Mouse (Mus musculus): ENCODE results near the gene Olfr1346. TPM values are rescaled to one million over a fixed set of nuclear protein-coding genes. Genes with fewer than 3 reads are reported as not detected.
"Not testable (repeated sequence)": the region's sequence is repeated elsewhere in the genome, so short reads cannot be mapped to it uniquely, and the experiment has no call there.

The Olfr1346 gene
- not detected in 2 replicates for polyA plus RNA-seq (2016; fragmentation: Nextera tagmentation; extraction: Ambion mirVana)

- Histone ChIP-seq H3K9me3 (peaks cover 12% of the 10 kb centered on the region), H3K4me1 (no peaks in the 10 kb centered on the region), H3K27ac (replicated peaks) (no peak within 1 kb of the TSS), H3K36me3 (replicated peaks) (no peaks in the 10 kb centered on the region), H3K27me3 (replicated peaks; ENCODE audit: low read depth, poor library complexity, severe bottlenecking) (no peaks in the 10 kb centered on the region), H3K4me3 (no peak within 1 kb of the TSS)
- DNase-seq (ENCODE audit: low spot score) = no peak
These were observed at the start of gene Olfr1346 for GRCm38 (mm10) chr7:6466951-6467350. Gene Olfr1346 (plus strand): TSS chr7:6467101.

GRCm38 (mm10) chr7:6419894-6420293, 47.0 kb upstream of the Olfr1346 start:
- Histone ChIP-seq H3K9me3 (peaks cover 17% of the 10 kb centered on the region; the same call in 1 of the 2 replicates), H3K27me3 (replicated peaks; ENCODE audit: low read depth, poor library complexity, severe bottlenecking) (no peaks in the 10 kb centered on the region), H3K4me1 (no peaks in the 10 kb centered on the region), H3K27ac (replicated peaks) (no peak overlapping the region), H3K36me3 (replicated peaks) (no peaks in the 10 kb centered on the region), H3K4me3 (no peak overlapping the region)
- no peak for DNase-seq (ENCODE audit: low spot score)
- 77% methylated on average over 6 of the region's 6 CpGs for WGBS

GRCm38 (mm10) chr7:6429381-6429780, 37.5 kb upstream of the Olfr1346 start:
- no peaks in the 10 kb centered on the region for H3K27me3 ChIP-seq (replicated peaks; ENCODE audit: low read depth, poor library complexity, severe bottlenecking)
- no peak overlapping the region for H3K27ac ChIP-seq (replicated peaks)
- H3K36me3 ChIP-seq (replicated peaks) = no peaks in the 10 kb centered on the region
- 86% methylated on average over 3 of the region's 3 CpGs for WGBS
- H3K9me3 ChIP-seq = peaks cover 28% of the 10 kb centered on the region
- H3K4me3 ChIP-seq = no peak overlapping the region
- no peaks in the 10 kb centered on the region for H3K4me1 ChIP-seq
- no peak for DNase-seq (ENCODE audit: low spot score)

GRCm38 (mm10) chr7:6430342-6430741, 36.6 kb upstream of the Olfr1346 start:
- Histone ChIP-seq H3K36me3 (replicated peaks) (no peaks in the 10 kb centered on the region), H3K27ac (replicated peaks) (no peak overlapping the region), H3K4me1 (peaks cover 4% of the 10 kb centered on the region), H3K27me3 (replicated peaks; ENCODE audit: low read depth, poor library complexity, severe bottlenecking) (no peaks in the 10 kb centered on the region), H3K9me3 (peaks cover 20% of the 10 kb centered on the region), H3K4me3 (no peak overlapping the region)
- peak; percentile 30 for DNase-seq (ENCODE audit: low spot score)
- WGBS = 49% methylated on average over 2 of the region's 2 CpGs

GRCm38 (mm10) chr7:6438388-6438787, 28.5 kb upstream of the Olfr1346 start, which contains the start of gene Olfr1344:
Gene Olfr1344 (plus strand): TSS chr7:6438688.
- WGBS = 79% methylated on average over 3 of the region's 3 CpGs
- H3K27ac ChIP-seq (replicated peaks) = no peak within 1 kb of the TSS
- no peaks in the 10 kb centered on the region for H3K36me3 ChIP-seq (replicated peaks)
- H3K9me3 ChIP-seq = peaks cover 10% of the 10 kb centered on the region
- peaks cover 8% of the 10 kb centered on the region for H3K4me1 ChIP-seq
- no peak within 1 kb of the TSS for H3K4me3 ChIP-seq
- no peak for DNase-seq (ENCODE audit: low spot score)
- H3K27me3 ChIP-seq (replicated peaks; ENCODE audit: low read depth, poor library complexity, severe bottlenecking) = no peaks in the 10 kb centered on the region

GRCm38 (mm10) chr7:6441173-6441572, 25.7 kb upstream of the Olfr1346 start:
- Histone ChIP-seq H3K9me3 (peaks cover 12% of the 10 kb centered on the region), H3K27me3 (replicated peaks; ENCODE audit: low read depth, poor library complexity, severe bottlenecking) (no peaks in the 10 kb centered on the region), H3K4me3 (no peak overlapping the region), H3K36me3 (replicated peaks) (no peaks in the 10 kb centered on the region), H3K27ac (replicated peaks) (no peak overlapping the region), H3K4me1 (no peaks in the 10 kb centered on the region)
- no peak for DNase-seq (ENCODE audit: low spot score)
- WGBS = 79% methylated on average over 2 of the region's 2 CpGs

- Histone ChIP-seq H3K9me3 (peaks cover 26% of the 10 kb centered on the region), H3K27me3 (replicated peaks; ENCODE audit: low read depth, poor library complexity, severe bottlenecking) (no peaks in the 10 kb centered on the region), H3K4me1 (no peaks in the 10 kb centered on the region), H3K4me3 (no peak overlapping the region), H3K36me3 (replicated peaks) (no peaks in the 10 kb centered on the region), H3K27ac (replicated peaks) (no peak overlapping the region)
- WGBS = 84% methylated on average over 5 of the region's 5 CpGs
- DNase-seq (ENCODE audit: low spot score) = no peak
These were observed 19.1 kb upstream of the Olfr1346 start for GRCm38 (mm10) chr7:6447771-6448170.

- no peaks in the 10 kb centered on the region for H3K27me3 ChIP-seq (replicated peaks; ENCODE audit: low read depth, poor library complexity, severe bottlenecking)
- H3K4me3 ChIP-seq = no peak within 1 kb of the TSS
- no peaks in the 10 kb centered on the region for H3K36me3 ChIP-seq (replicated peaks)
- no peaks in the 10 kb centered on the region for H3K4me1 ChIP-seq
- no peak for DNase-seq (ENCODE audit: low spot score)
- peaks cover 33% of the 10 kb centered on the region for H3K9me3 ChIP-seq
- no peak within 1 kb of the TSS for H3K27ac ChIP-seq (replicated peaks)
These were observed 11.0 kb upstream of the Olfr1346 start, which contains the start of gene Olfr1336 for GRCm38 (mm10) chr7:6455868-6456267. Gene Olfr1336 (plus strand): TSS chr7:6456168.

- DNase-seq (ENCODE audit: low spot score) = peak; percentile 22
- Histone ChIP-seq H3K4me3 (no peak overlapping the region), H3K4me1 (no peaks in the 10 kb centered on the region), H3K9me3 (peaks cover 38% of the 10 kb centered on the region), H3K36me3 (replicated peaks) (no peaks in the 10 kb centered on the region), H3K27me3 (replicated peaks; ENCODE audit: low read depth, poor library complexity, severe bottlenecking) (no peaks in the 10 kb centered on the region), H3K27ac (replicated peaks) (no peak overlapping the region)
- WGBS = 49% methylated on average over 3 of the region's 3 CpGs
These were observed 10.5 kb upstream of the Olfr1346 start for GRCm38 (mm10) chr7:6456399-6456798.

- not testable (repeated sequence) for H3K36me3 ChIP-seq (replicated peaks); H3K27ac ChIP-seq (replicated peaks); H3K27me3 ChIP-seq (replicated peaks; ENCODE audit: low read depth, poor library complexity, severe bottlenecking); H3K4me3 ChIP-seq; DNase-seq (ENCODE audit: low spot score); H3K4me1 ChIP-seq
- H3K9me3 ChIP-seq = peaks cover 49% of the 10 kb centered on the region
- 81% methylated on average over 2 of the region's 2 CpGs for WGBS
These were observed 10.7 kb downstream of the Olfr1346 start for GRCm38 (mm10) chr7:6477633-6478032.

- no peak within 1 kb of the TSS for H3K4me3 ChIP-seq
- no peak within 1 kb of the TSS for H3K27ac ChIP-seq (replicated peaks)
- WGBS = 37% methylated on average over 2 of the region's 2 CpGs
- H3K9me3 ChIP-seq = peaks cover 31% of the 10 kb centered on the region
- H3K27me3 ChIP-seq (replicated peaks; ENCODE audit: low read depth, poor library complexity, severe bottlenecking) = no peaks in the 10 kb centered on the region
- no peaks in the 10 kb centered on the region for H3K36me3 ChIP-seq (replicated peaks)
- no peaks in the 10 kb centered on the region for H3K4me1 ChIP-seq
- no peak for DNase-seq (ENCODE audit: low spot score)
These were observed 19.9 kb downstream of the Olfr1346 start, which contains the start of gene Olfr5 for GRCm38 (mm10) chr7:6486841-6487240. Gene Olfr5 (minus strand): TSS chr7:6486941.

GRCm38 (mm10) chr7:6499655-6500054, 32.8 kb downstream of the Olfr1346 start, which contains the start of gene Olfr1347:
Gene Olfr1347 (minus strand): TSS chr7:6499755.
- WGBS = 43% methylated on average over 1 of the region's 1 CpGs
- H3K4me3 ChIP-seq = no peak within 1 kb of the TSS
- DNase-seq (ENCODE audit: low spot score) = no peak
- no peaks in the 10 kb centered on the region for H3K27me3 ChIP-seq (replicated peaks; ENCODE audit: low read depth, poor library complexity, severe bottlenecking)
- H3K4me1 ChIP-seq = no peaks in the 10 kb centered on the region
- no peaks in the 10 kb centered on the region for H3K36me3 ChIP-seq (replicated peaks)
- no peak within 1 kb of the TSS for H3K27ac ChIP-seq (replicated peaks)
- peaks cover 42% of the 10 kb centered on the region; the same call in 1 of the 2 replicates for H3K9me3 ChIP-seq

GRCm38 (mm10) chr7:6508648-6509047, 41.7 kb downstream of the Olfr1346 start, which contains the start of gene Olfr1348:
Gene Olfr1348 (minus strand): TSS chr7:6508748.
- H3K9me3 ChIP-seq = peaks cover 27% of the 10 kb centered on the region
- H3K4me1 ChIP-seq = no peaks in the 10 kb centered on the region
- H3K4me3 ChIP-seq = no peak within 1 kb of the TSS
- H3K36me3 ChIP-seq (replicated peaks) = no peaks in the 10 kb centered on the region
- no peak within 1 kb of the TSS for H3K27ac ChIP-seq (replicated peaks)
- no peak for DNase-seq (ENCODE audit: low spot score)
- WGBS = 87% methylated on average over 1 of the region's 1 CpGs
- H3K27me3 ChIP-seq (replicated peaks; ENCODE audit: low read depth, poor library complexity, severe bottlenecking) = no peaks in the 10 kb centered on the region

Measured in embryonic facial prominence, embryonic 10.5 days (tissue).